Mouse (Mus musculus) myocyte (in vitro differentiated cells): ENCODE measurements around the gene Sppl2b. TPM values are rescaled to one million over a fixed set of nuclear protein-coding genes. Genes with fewer than 3 reads are reported as not detected.

Experiments used
- polyA plus RNA-seq: library from polyadenylated mRNA; unstranded; fragments of >200 nt; fragmentation: generic; extraction: Trizol; gene quantifications from one replicate; pipeline ENCODE4 v1.2.1, GENCODE M21; 2012; ENCODE audit warnings: missing spikeins

The Sppl2b gene
- polyA plus RNA-seq, 1 experiment, result 31.0 TPM

Other genes starting within 250 kb of the Sppl2b start
- gene Gm49322, start 249.3 kb upstream of the Sppl2b start, polyA plus RNA-seq, result 1.0 TPM
- gene Csnk1g2, start 232.4 kb upstream of the Sppl2b start, polyA plus RNA-seq, result 178 TPM
- gene Btbd2, start 198.2 kb upstream of the Sppl2b start, polyA plus RNA-seq, result 55.9 TPM
- 119 TPM for gene Mknk2, start 177.2 kb upstream of the Sppl2b start, polyA plus RNA-seq
- gene Mob3a, start 153.3 kb upstream of the Sppl2b start, polyA plus RNA-seq, result 25.1 TPM
- 1.9 TPM for gene Izumo4, start 153.1 kb upstream of the Sppl2b start, polyA plus RNA-seq
- 68.0 TPM for gene Ap3d1, start 113.0 kb upstream of the Sppl2b start, polyA plus RNA-seq
- gene Dot1l, start 100.1 kb upstream of the Sppl2b start, polyA plus RNA-seq, result 20.6 TPM
- gene Sf3a2, start 57.1 kb upstream of the Sppl2b start, polyA plus RNA-seq, result 93.1 TPM
- gene Plekhj1, start 56.6 kb upstream of the Sppl2b start, polyA plus RNA-seq, result 69.6 TPM
- gene Amh, start 50.0 kb upstream of the Sppl2b start, polyA plus RNA-seq, result 0.76 TPM
- 343 TPM for gene Jsrp1, start 41.8 kb upstream of the Sppl2b start, polyA plus RNA-seq
- gene Oaz1, start 28.6 kb upstream of the Sppl2b start, polyA plus RNA-seq, result 1,349 TPM
- 0.05 TPM for gene Lingo3, start 11.2 kb upstream of the Sppl2b start, polyA plus RNA-seq
- gene Lsm7, start 66 bp upstream of the Sppl2b start, polyA plus RNA-seq, result 150 TPM
- gene Tmprss9, start 16.6 kb downstream of the Sppl2b start, polyA plus RNA-seq, result 0.05 TPM
- gene Timm13, start 45.7 kb downstream of the Sppl2b start, polyA plus RNA-seq, result 225 TPM
- 65.2 TPM for gene Lmnb2, start 63.0 kb downstream of the Sppl2b start, polyA plus RNA-seq
- 52.2 TPM for gene Gadd45b, start 74.8 kb downstream of the Sppl2b start, polyA plus RNA-seq
- 0.47 TPM for gene Gng7, start 159.7 kb downstream of the Sppl2b start, polyA plus RNA-seq
- gene Diras1, start 170.4 kb downstream of the Sppl2b start, polyA plus RNA-seq, result 0.42 TPM
- gene Slc39a3, start 182.2 kb downstream of the Sppl2b start, polyA plus RNA-seq, result 21.8 TPM
- gene Sgta, start 204.9 kb downstream of the Sppl2b start, polyA plus RNA-seq, result 192 TPM
- gene Thop1, start 214.8 kb downstream of the Sppl2b start, polyA plus RNA-seq, result 139 TPM
- 0.14 TPM for gene Creb3l3, start 243.6 kb downstream of the Sppl2b start, polyA plus RNA-seq